Mouse (Mus musculus) kidney, adult 8-10 months (tissue): ENCODE data around the gene Ccdc7b.
"Not testable (repeated sequence)": the region's sequence is repeated elsewhere in the genome, so short reads cannot be mapped to it uniquely, and the experiment has no call there.

Source experiments
- DNase-seq, 2 experiments: peaks; one replicate each; pipeline ENCODE4 v3.0.0; 2022

Gene Ccdc7b

DNA sequence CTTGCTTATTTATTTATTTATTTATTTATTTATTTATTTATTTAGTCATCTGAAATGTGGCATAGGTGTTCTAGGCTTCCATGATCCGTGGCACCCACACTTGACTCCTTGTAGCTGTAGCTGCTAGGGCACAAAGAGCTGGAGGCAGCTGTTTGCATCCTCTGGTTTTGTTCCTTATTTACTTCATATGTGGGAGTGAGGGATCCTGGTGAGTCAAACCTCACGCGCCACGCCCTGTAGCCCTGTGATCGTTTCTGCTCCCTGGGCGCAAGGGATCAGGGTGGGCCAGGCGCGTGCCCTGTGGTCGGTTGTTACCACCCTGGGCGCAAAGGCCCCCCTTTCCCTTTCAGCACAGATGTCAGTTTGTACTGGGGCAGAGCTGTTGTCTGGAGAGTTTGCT, at the start of gene Ccdc7b:
Ccdc7b (plus strand) TSS at position 301 of the 400 bp plus-strand sequence.
- DNase-seq, result not testable (repeated sequence)

GRCm38 (mm10) chr8:129065417-129065816, 1.5 kb upstream of the Ccdc7b start, which contains the start of gene Ccdc7a:
Gene Ccdc7a (minus strand): TSS chr8:129065517.
- DNase-seq, result not testable (repeated sequence)

DNA sequence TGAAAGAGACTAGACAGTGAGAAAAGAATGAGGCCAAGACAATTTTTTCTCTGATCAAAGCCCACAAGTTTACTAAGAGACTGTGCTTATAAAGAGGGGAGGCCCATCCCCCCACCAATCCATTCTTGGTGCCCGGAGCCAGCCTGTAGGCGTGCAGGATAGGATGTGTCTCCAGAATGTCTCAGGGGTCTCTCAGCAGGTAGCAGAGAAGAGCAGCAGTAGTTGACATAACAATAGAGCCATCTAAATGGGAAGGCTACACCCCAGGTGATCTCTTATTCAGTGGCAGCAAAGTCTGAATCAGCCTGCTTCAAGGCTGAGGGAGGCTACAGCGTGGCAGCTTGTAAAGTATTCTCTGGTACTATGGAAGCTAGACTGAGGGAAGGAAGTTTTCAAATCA, 48.8 kb downstream of the Ccdc7b start:
- DNase-seq, result not testable (repeated sequence)

DNA sequence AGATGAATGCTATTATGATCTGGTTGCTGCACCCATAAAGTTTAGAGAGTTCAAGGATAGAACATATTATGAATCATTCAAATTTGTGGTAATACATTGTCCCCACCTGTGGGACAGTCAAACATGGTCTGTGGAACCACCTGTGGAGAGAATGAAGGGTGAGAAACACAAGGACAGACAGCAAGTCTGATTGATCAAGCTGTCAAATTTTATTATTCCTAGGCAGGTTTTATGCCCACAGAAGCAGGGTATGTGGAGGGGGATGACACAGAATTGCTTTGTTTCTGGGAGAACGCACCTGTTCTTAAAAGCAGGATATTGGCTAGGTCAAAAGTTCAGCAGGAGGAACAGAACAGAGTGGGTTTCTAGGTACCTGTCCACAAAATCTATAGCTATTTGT, 64.6 kb downstream of the Ccdc7b start, which contains the start of gene Gm10999:
Gm10999 (minus strand) TSS at position 101 of the 400 bp plus-strand sequence.
- DNase-seq, result no peak

DNA sequence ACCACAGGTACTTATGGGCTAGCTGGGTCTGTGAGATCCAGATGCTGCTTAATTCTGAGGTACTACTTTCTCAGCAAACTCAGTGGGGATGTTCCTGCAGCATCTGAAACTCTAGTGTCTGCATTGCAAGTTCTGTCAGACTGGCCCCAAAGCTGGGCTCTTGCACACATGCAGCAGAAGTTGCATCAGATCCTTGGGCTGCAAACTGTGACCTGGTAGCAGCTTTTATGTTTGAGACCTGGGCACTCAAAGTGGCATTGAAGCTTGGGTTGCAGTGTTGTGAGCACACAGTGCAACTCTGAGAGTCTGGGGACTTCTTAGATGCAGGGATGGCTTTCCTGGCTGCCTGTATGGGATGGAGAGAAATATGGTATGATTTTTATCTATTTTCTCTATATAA, 66.5 kb downstream of the Ccdc7b start:
- no peak for DNase-seq
